Mouse (Mus musculus) kidney, postnatal 14 days (tissue): Measurements from ENCODE around the gene Foxi3.

Source experiments
- DNase-seq: peaks from one replicate; pipeline ENCODE4 v3.0.0; 2022; ENCODE audit warnings: mixed read lengths

Gene Foxi3

DNA sequence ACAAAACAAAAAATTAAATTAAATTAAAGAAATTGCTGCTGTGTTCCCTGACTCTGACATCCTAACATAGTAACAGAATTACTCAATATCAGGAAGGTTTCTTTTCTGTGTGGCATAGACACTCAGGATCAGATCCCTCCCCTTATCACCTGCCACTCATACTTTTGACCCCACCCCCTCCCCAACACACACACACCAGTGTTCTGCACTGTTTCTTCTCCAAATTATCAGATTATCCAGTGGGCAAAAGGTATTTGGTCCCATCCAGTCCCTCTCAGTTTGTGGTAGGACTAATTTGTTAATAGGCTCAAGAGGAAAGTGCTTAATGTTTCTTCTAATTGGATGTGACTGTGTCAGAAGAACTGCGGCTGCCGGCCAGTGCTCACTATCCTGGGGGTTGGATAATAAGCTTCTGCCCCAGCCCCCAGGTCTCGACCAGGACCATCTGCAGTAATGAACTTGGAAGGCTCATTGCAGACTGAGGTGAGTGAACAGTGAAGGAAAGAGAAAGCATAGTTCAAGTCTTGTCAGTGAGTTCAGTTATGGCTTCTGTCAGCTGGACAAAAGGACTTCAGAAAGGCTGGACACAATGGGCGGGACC lies 39.9 kb downstream of the Foxi3 start:
- no peak for DNase-seq

DNA sequence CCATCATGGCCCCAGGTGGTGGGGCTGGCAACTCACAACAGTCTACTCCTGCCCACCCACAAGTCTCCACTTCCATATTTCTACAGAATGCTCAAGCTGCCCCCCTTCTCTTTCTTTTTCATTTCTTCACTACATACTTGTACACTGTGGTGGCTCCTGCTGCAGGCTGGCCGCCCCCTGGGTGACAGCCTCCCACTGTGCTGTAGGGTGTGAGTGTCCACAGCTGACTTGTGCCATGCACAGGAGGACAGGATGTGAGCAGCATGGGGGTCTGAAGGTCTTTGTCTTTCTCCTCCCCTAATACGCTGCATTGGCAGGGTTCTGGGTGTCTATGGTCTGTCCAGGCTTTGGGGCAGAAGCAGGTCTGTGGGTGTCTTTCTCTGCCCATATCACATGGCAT lies 46.3 kb downstream of the Foxi3 start:
- DNase-seq: no peak

DNA sequence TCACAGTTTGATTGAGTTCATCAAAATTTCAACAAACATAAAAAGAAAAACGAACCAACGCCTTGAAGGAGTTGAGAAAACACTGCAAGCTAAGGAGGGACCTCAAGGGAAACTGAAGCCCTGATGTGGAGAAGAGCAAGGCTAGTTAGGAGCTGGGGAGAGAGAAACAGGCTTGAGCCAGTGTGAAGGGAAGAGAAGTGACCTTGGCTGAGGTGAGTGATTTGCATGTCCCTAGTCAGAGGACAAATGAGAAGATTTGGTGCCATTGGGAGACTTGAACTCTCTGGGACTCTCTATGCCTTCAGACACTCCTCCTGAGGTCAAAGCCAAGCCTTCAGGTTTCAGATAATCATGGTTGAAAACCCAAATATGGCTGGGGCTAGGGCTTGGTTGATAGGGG lies 47.8 kb downstream of the Foxi3 start:
- no peak for DNase-seq
